Mouse (Mus musculus): ENCODE results near the gene 1700001P01Rik. TPM values are rescaled to one million over a fixed set of nuclear protein-coding genes. Genes with fewer than 3 reads are reported as not detected.
A peak's percentile ranks its signal among the peaks of the same experiment; 100 is the strongest.

Gene 1700001P01Rik
- polyA plus RNA-seq, 1 experiment from 2014 or later: 0.31 TPM

DNA sequence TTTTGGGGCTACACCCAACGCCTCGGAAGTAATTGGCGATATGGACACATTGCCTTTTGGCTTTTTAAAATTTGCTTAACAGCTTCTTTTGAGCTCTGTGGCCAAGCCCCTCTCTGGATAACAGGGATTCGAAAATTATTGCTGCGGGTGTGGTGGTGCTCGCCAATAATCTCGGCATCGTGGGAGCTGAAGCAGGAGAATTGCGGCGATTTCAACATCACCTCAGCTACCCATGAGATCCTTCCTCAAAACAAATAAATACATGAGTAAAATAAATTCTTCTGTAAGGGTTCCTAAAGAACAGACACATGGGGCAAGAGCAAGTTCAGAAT lies 6.8 kb upstream of the 1700001P01Rik start:
- peak overlapping the region; percentile 94 for H3K27ac ChIP-seq (replicated peaks)
- WGBS: under 1% methylated on average over 10 of the region's 10 CpGs
- peak overlapping the region; percentile 84 for H3K4me2 ChIP-seq (replicated peaks)

GRCm38 (mm10) chr11:97781832-97782563 lies 6.3 kb upstream of the 1700001P01Rik start, which contains the start of gene Rpl23:
TSS of gene Rpl23 (minus strand) at chr11:97782437.
- H3K4me2 ChIP-seq (replicated peaks): peak within 1 kb of the TSS; percentile 84
- peak; percentile 95 for ATAC-seq (ENCODE audit: low FRiP score, low read depth)
- no peaks in the 10 kb centered on the region for H3K27me3 ChIP-seq
- H3K9ac ChIP-seq (replicated peaks): peak within 1 kb of the TSS; percentile 93
- H3K4me3 ChIP-seq: peak within 1 kb of the TSS; percentile 91
- WGBS: under 1% methylated on average over 67 of the region's 67 CpGs
- H3K27ac ChIP-seq (replicated peaks): peak within 1 kb of the TSS; percentile 94
- H3K36me3 ChIP-seq: peaks cover 39% of the 10 kb centered on the region
- peaks cover 24% of the 10 kb centered on the region for H3K4me1 ChIP-seq
- H3K9me3 ChIP-seq: no peaks in the 10 kb centered on the region

More for the DNA sequence above, 6.8 kb upstream of the 1700001P01Rik start:
- ATAC-seq (ENCODE audit: low FRiP score, low read depth): no peak
- H3K36me3 ChIP-seq: peaks cover 33% of the 10 kb centered on the region
- peak overlapping the region; percentile 91 for H3K4me3 ChIP-seq
- no peaks in the 10 kb centered on the region for H3K9me3 ChIP-seq
- peaks cover 24% of the 10 kb centered on the region for H3K4me1 ChIP-seq
- no peaks in the 10 kb centered on the region for H3K27me3 ChIP-seq
- peak overlapping the region; percentile 68 for H3K9ac ChIP-seq (replicated peaks)

DNA sequence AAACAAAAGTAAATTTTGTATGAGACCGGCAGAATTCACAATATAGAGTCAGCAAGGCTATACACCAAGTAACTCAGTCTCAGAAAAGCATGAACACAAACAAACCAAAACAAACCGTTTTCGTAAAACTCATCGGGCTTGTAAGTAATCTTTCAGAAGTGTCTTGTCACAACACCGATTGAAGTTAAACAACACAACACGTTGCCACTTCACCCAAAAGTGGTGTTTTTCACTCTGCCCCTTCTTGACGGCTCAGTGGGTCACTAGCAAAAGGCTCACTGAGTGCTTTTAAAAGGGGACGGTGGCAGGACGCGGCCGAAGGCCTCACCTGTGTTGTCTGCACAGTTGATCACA lies 5.7 kb upstream of the 1700001P01Rik start:
- Histone ChIP-seq H3K4me1 (peaks cover 24% of the 10 kb centered on the region), H3K36me3 (peaks cover 44% of the 10 kb centered on the region), H3K9ac (replicated peaks) (peak overlapping the region; percentile 93), H3K9me3 (no peaks in the 10 kb centered on the region), H3K4me2 (replicated peaks) (peak overlapping the region; percentile 84), H3K27me3 (no peaks in the 10 kb centered on the region), H3K27ac (replicated peaks) (peak overlapping the region; percentile 94), H3K4me3 (peak overlapping the region; percentile 91)
- 2% methylated on average over 11 of the region's 11 CpGs for WGBS
- no peak for ATAC-seq (ENCODE audit: low FRiP score, low read depth)

GRCm38 (mm10) chr11:97779968-97780701 lies 4.4 kb upstream of the 1700001P01Rik start:
- Histone ChIP-seq H3K4me1 (peaks cover 24% of the 10 kb centered on the region), H3K27ac (replicated peaks) (no peak overlapping the region), H3K9me3 (no peaks in the 10 kb centered on the region), H3K4me2 (replicated peaks) (peak overlapping the region; percentile 84), H3K9ac (replicated peaks) (peak overlapping the region; percentile 93), H3K4me3 (0 out of 2 replicates have a peak overlapping the region, but pooled peaks have one; percentile 91), H3K27me3 (no peaks in the 10 kb centered on the region), H3K36me3 (peaks cover 52% of the 10 kb centered on the region)
- WGBS: 81% methylated on average over 2 of the region's 2 CpGs
- no peak for ATAC-seq (ENCODE audit: low FRiP score, low read depth)

DNA sequence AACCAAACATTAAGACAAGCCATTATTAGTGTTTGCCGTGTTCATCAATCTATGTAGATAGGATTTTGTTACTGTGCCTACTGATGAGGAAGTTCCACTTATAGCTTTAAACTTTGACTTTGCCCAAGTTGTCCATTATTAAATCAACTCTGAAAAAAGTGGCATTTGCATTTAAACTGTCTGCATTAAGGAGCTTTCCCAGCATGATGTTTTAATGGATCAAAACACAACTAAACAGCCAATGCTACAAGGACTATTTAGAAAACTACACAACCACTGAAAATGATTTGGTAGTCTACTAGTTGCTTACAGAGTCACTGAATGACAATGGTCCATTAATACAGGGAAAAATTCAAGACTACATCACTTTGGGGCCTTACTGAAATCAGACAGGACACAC lies 3.2 kb upstream of the 1700001P01Rik start:
- peaks cover 24% of the 10 kb centered on the region for H3K4me1 ChIP-seq
- H3K27ac ChIP-seq (replicated peaks): no peak overlapping the region
- no peak overlapping the region for H3K4me3 ChIP-seq
- no peaks in the 10 kb centered on the region for H3K9me3 ChIP-seq
- no peak for ATAC-seq (ENCODE audit: low FRiP score, low read depth)
- WGBS: 88% methylated on average over 1 of the region's 1 CpGs
- no peak overlapping the region for H3K4me2 ChIP-seq (replicated peaks)
- no peaks in the 10 kb centered on the region for H3K27me3 ChIP-seq
- peaks cover 56% of the 10 kb centered on the region for H3K36me3 ChIP-seq
- H3K9ac ChIP-seq (replicated peaks): no peak overlapping the region

GRCm38 (mm10) chr11:97777129-97777529 lies 1.4 kb upstream of the 1700001P01Rik start:
- Histone ChIP-seq H3K27ac (replicated peaks) (no peak overlapping the region), H3K36me3 (peaks cover 56% of the 10 kb centered on the region), H3K27me3 (no peaks in the 10 kb centered on the region), H3K9me3 (no peaks in the 10 kb centered on the region), H3K4me1 (peaks cover 17% of the 10 kb centered on the region), H3K9ac (replicated peaks) (no peak overlapping the region), H3K4me2 (replicated peaks) (no peak overlapping the region), H3K4me3 (no peak overlapping the region)
- ATAC-seq (ENCODE audit: low FRiP score, low read depth): no peak
- 48% methylated on average over 2 of the region's 2 CpGs for WGBS

DNA sequence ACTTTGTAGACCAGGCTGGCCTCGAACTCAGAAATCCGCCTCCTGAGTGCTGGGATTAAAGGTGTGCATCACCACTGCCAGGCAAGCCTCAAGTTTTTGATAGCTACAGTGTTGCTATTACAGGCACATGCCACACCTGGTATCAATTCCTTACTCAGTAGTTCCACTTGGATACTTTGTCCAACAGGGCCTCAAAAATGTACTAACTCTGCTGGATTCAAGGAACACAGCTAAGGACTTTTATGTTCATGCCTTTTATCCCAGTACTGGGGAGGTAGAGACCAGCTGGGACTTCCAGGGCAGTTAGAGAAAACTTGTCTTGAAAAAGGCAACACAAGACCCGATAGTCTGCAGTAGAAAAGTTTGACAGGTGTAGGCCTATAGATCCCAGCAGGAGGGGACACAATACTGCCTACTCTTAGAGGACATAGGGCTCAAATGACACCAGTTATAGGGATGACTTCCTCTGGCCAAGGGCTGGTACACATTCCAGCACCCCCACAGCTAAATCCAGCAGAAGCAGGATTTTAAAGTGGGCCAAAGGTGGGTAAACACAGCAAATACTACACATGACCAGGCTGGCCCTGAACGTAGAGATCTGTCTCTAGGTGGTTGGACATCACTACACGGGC lies 895 bp upstream of the 1700001P01Rik start:
- Histone ChIP-seq H3K4me3 (no peak overlapping the region), H3K27me3 (no peaks in the 10 kb centered on the region), H3K9ac (replicated peaks) (no peak overlapping the region), H3K4me1 (peaks cover 17% of the 10 kb centered on the region), H3K27ac (replicated peaks) (no peak overlapping the region), H3K9me3 (no peaks in the 10 kb centered on the region), H3K36me3 (peaks cover 56% of the 10 kb centered on the region), H3K4me2 (replicated peaks) (no peak overlapping the region)
- no peak; the same call in 1 of the 2 replicates for ATAC-seq (ENCODE audit: low FRiP score, low read depth)
- 59% methylated on average over 5 of the region's 5 CpGs for WGBS

DNA sequence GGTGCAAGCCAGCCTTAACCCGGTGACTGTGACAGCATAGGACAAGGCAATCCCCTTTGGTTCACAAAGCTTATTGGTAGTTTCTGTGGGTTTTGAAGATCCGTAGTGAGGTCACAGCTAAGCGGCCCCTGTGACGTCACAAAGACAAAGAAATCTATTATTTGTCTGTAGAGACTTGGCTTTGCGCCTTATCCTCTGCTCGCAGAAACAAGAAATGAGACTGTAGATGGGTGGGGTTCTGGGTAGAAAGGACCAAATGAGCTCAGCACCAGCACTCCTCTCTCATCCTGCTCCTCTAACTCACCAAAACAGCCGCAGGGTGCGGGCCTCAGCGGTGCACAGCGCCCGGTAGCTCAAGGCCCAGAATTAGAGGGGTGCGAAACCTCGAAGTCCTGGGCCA lies 532 bp downstream of the 1700001P01Rik start:
- peaks cover 48% of the 10 kb centered on the region for H3K36me3 ChIP-seq
- H3K9ac ChIP-seq (replicated peaks): no peak overlapping the region
- H3K4me3 ChIP-seq: no peak overlapping the region
- H3K9me3 ChIP-seq: no peaks in the 10 kb centered on the region
- H3K4me1 ChIP-seq: peaks cover 4% of the 10 kb centered on the region
- no peak overlapping the region for H3K27ac ChIP-seq (replicated peaks)
- no peaks in the 10 kb centered on the region for H3K27me3 ChIP-seq
- no peak overlapping the region for H3K4me2 ChIP-seq (replicated peaks)
- 78% methylated on average over 13 of the region's 13 CpGs for WGBS
- ATAC-seq (ENCODE audit: low FRiP score, low read depth): no peak

- no peak overlapping the region for H3K4me3 ChIP-seq
- H3K4me1 ChIP-seq: 0 out of 2 replicates have a peak, but pooled peaks cover 2% of the 10 kb centered on the region
- no peaks in the 10 kb centered on the region for H3K9me3 ChIP-seq
- H3K36me3 ChIP-seq: peaks cover 11% of the 10 kb centered on the region; the same call in 1 of the 2 replicates
- no peak overlapping the region for H3K27ac ChIP-seq (replicated peaks)
- no peaks in the 10 kb centered on the region for H3K27me3 ChIP-seq
- 84% methylated on average over 14 of the region's 14 CpGs for WGBS
- no peak for ATAC-seq (ENCODE audit: low FRiP score, low read depth)
- no peak overlapping the region for H3K9ac ChIP-seq (replicated peaks)
- no peak overlapping the region for H3K4me2 ChIP-seq (replicated peaks)
Measured at GRCm38 (mm10) chr11:97771410-97771809, 4.3 kb downstream of the 1700001P01Rik start.

GRCm38 (mm10) chr11:97769704-97770103 lies 6.0 kb downstream of the 1700001P01Rik start:
- H3K4me1 ChIP-seq: peaks cover 15% of the 10 kb centered on the region
- H3K27me3 ChIP-seq: no peaks in the 10 kb centered on the region
- H3K9me3 ChIP-seq: no peaks in the 10 kb centered on the region
- no peaks in the 10 kb centered on the region for H3K36me3 ChIP-seq
- no peak for ATAC-seq (ENCODE audit: low FRiP score, low read depth)
- no peak overlapping the region for H3K9ac ChIP-seq (replicated peaks)
- 42% methylated on average over 2 of the region's 2 CpGs for WGBS
- no peak overlapping the region for H3K4me2 ChIP-seq (replicated peaks)
- no peak overlapping the region for H3K27ac ChIP-seq (replicated peaks)
- H3K4me3 ChIP-seq: no peak overlapping the region

DNA sequence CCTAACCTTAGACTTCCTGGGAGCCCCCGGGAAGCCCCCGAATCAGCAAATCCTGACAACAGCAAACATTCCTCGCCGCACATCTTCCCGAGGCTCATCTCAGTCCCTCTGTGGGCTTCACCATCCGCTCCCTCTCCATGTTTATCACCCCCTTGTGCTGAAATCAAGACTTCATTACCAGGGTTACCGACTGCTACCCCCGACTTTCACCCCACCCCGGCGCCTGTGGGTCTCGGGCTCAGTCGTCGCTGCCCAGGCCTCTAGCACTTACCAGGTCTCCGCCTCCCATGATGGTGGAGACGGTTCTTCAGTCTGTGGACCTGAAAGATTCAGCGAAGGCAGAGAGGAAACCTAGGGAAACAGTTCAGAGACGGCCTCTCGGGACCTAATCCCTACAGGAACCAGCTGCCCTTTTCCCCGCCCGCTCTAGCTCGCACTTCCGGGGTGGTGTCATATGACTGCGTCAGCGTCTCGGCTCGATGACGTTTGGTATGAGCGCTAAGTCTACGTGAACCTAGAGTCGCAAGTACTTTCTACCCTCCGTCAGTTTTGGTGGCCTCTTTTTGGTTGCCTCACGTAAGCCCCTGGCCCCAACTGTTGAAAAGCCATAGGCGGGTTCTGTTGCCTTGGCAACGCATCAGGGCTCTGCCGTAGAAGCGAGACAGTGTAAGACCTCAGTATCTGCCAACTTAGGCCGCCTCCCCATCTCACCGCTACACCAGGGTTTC lies 9.4 kb downstream of the 1700001P01Rik start, which contains the start of gene Cwc25:
Cwc25 (minus strand) TSS at position 403 of the 728 bp plus-strand sequence.
- Histone ChIP-seq H3K4me1 (peaks cover 18% of the 10 kb centered on the region), H3K27ac (replicated peaks) (peak within 1 kb of the TSS; percentile 88), H3K9me3 (no peaks in the 10 kb centered on the region), H3K9ac (replicated peaks) (peak within 1 kb of the TSS; percentile 98), H3K36me3 (peaks cover 23% of the 10 kb centered on the region), H3K4me2 (replicated peaks) (peak within 1 kb of the TSS; percentile 88), H3K27me3 (no peaks in the 10 kb centered on the region), H3K4me3 (peak within 1 kb of the TSS; percentile 95)
- peak; percentile 89 for ATAC-seq (ENCODE audit: low FRiP score, low read depth)
- WGBS: under 1% methylated on average over 38 of the region's 38 CpGs
